Mouse (Mus musculus) ES-Bruce4 (cell line): ENCODE results near the gene Snx29. TPM values are rescaled to one million over a fixed set of nuclear protein-coding genes. Genes with fewer than 3 reads are reported as not detected.
A peak's percentile ranks its signal among the peaks of the same experiment; 100 is the strongest.

Experiments
- H3K27ac ChIP-seq: 2 replicates; pipeline ENCODE4 v1.5.1; 2012; ENCODE audit warnings: low read length, inconsistent platforms; ENCODE audit not compliant: insufficient read depth
- H3K27me3 ChIP-seq: 2 replicates; pipeline ENCODE4 v1.6.1; 2012; ENCODE audit warnings: mild to moderate bottlenecking, low read length, inconsistent platforms; ENCODE audit not compliant: control insufficient read depth, poor library complexity, insufficient read depth, severe bottlenecking
- H3K36me3 ChIP-seq: 2 replicates; pipeline ENCODE4 v1.6.1; 2012; ENCODE audit warnings: inconsistent platforms, mild to moderate bottlenecking, low read length, moderate library complexity; ENCODE audit not compliant: control insufficient read depth, poor library complexity, insufficient read depth, severe bottlenecking
- H3K4me1 ChIP-seq: one replicate; pipeline ENCODE4 v1.8.1; 2011; ENCODE audit warnings: low read length; ENCODE audit not compliant: control insufficient read depth, insufficient read depth
- H3K4me3 ChIP-seq: 2 replicates; pipeline ENCODE4 v1.5.1; 2011; ENCODE audit warnings: low read depth, mild to moderate bottlenecking, low read length
- H3K9ac ChIP-seq: 2 replicates; pipeline ENCODE4 v1.6.1; 2012; ENCODE audit warnings: low read depth, mild to moderate bottlenecking, inconsistent platforms; ENCODE audit not compliant: poor library complexity, severe bottlenecking
- H3K9me3 ChIP-seq: replicated peaks from 2 replicates; pipeline ENCODE4 v1.6.1; 2012; ENCODE audit warnings: mild to moderate bottlenecking, low read length, inconsistent platforms; ENCODE audit not compliant: control insufficient read depth, poor library complexity, insufficient read depth, severe bottlenecking
- CTCF ChIP-seq: IDR thresholded peaks from one replicate; pipeline ENCODE4 v1.8.1; 2011; ENCODE audit warnings: low read depth, low read length
- EP300 ChIP-seq: IDR thresholded peaks from 2 replicates; pipeline ENCODE4 v1.6.1; 2011; ENCODE audit warnings: low read depth, low read length; ENCODE audit not compliant: insufficient read depth
- POLR2A ChIP-seq: IDR thresholded peaks from one replicate; pipeline ENCODE4 v1.8.1; 2011; ENCODE audit warnings: low read length; ENCODE audit not compliant: insufficient read depth
- polyA plus RNA-seq: library from polyadenylated mRNA; stranded (reverse); fragments of >200 nt; gene quantifications from 2 replicates; pipeline ENCODE4 v1.2.4, GENCODE M21; 2011; ENCODE audit warnings: low read depth; ENCODE audit not compliant: missing spikeins, insufficient read depth, insufficient read length

The Snx29 gene
- polyA plus RNA-seq, 1 experiment, result 9.2 TPM

DNA sequence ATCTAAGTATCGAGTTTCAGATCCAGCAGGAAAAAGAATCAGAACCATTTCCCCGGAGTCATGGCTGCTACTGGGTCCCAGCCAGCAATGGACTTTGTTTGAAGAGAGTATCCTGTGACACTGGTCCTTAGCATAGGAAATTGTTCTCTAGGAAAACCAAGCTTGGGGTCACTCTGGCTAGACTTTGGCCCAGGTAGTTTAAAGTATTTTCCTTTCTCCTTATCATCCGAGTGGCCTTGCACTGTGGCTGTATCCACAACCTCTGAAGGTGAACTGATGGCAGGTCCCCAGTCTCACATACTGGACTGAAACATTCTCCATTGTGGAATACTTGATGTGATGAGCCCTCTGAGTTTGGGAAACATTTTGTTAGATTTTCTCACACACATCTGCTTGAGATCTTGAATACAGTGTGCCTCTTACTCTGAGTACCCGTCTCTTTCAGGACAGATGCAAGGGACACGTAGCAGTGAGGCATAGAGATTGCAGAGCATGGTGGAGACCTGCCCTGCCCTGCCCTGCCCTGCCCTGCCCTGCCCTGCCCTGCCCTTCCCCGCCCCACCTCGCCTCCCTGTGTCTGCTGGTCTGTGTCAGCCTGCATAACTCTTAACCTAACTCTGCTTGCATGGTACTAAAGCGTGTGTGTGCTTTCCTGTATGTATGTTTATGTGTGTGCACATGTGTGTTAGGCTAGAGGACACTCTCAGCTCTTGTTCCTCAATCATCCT lies 104.3 kb downstream of the Snx29 start:
- no peak for TF ChIP-seq POLR2A
- no peak for TF ChIP-seq CTCF
- no peak for TF ChIP-seq EP300
- H3K4me3 ChIP-seq, result no peak overlapping the region
- H3K9me3 ChIP-seq, result no peaks in the 10 kb centered on the region
- H3K4me1 ChIP-seq, result peaks cover 4% of the 10 kb centered on the region
- H3K36me3 ChIP-seq, result no peaks in the 10 kb centered on the region
- H3K27ac ChIP-seq, result peak overlapping the region; percentile 24
- no peaks in the 10 kb centered on the region for H3K27me3 ChIP-seq
- no peak overlapping the region for H3K9ac ChIP-seq

DNA sequence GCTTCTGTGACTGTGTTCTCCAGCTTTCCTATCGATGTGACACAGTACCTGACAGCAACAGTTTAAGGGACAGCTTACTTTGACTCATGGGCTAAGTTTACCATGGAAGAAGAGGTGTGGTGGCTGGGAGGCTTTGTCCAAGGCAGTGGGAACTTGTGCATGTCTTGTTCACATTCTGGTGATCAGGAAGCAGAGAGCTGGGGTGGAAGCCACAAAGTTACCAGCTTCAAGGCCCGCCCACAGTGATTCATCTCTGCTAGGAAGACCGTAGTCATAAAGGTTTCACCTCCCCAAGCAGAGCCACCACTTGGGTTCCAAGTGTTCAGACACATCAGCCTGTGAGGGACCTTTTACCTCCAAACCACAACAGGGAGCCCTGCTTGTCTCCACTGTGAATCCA lies 107.1 kb downstream of the Snx29 start:
- H3K4me3 ChIP-seq, result no peak overlapping the region
- H3K9me3 ChIP-seq, result no peaks in the 10 kb centered on the region
- no peaks in the 10 kb centered on the region for H3K36me3 ChIP-seq
- no peaks in the 10 kb centered on the region for H3K27me3 ChIP-seq
- TF ChIP-seq POLR2A, result no peak
- TF ChIP-seq CTCF, result no peak
- TF ChIP-seq EP300, result no peak
- H3K4me1 ChIP-seq, result peaks cover 4% of the 10 kb centered on the region
- no peak overlapping the region for H3K27ac ChIP-seq
- H3K9ac ChIP-seq, result no peak overlapping the region

DNA sequence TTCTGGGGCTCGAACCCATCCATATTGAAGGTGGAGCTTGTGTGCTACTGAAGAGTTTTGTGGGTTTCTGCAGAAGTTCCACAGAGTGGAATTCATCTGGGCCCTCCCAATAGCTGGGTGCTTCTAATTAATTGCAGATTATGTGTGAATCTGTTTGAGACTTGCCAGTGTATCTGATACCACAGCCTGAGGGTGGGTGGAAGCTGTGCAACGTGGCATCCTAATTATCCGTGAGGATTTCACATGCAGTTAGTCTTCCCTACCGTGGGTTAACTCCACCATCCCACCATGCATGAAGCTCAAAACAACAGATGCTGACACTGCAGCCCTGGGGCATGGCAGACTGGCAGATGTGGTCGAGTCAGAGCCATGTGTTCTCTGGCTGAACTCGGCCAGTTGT lies 107.8 kb downstream of the Snx29 start:
- Histone ChIP-seq H3K36me3 (no peaks in the 10 kb centered on the region), H3K9me3 (no peaks in the 10 kb centered on the region), H3K4me3 (no peak overlapping the region), H3K27ac (no peak overlapping the region), H3K4me1 (peaks cover 4% of the 10 kb centered on the region), H3K27me3 (no peaks in the 10 kb centered on the region), H3K9ac (no peak overlapping the region)
- TF ChIP-seq CTCF (no peak), EP300 (no peak)

DNA sequence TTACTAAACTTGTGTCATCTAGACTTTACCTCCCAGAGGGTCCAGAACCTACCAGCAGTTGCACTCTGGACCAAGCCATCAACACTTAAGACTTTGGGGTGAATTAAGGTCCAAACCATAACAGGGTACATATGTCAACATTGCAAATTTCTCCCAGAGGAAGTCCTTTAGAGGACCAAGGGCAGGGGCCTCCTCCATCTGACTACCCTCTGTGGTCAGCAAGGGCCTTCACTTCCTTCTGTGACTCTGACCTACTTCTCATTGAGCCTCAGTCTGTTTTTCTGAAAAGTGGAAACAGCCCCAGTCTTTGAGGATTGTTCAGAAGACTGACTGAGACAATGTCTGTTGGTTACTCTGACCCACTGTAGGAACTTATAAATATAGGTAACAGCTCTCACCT lies 111.1 kb downstream of the Snx29 start:
- Histone ChIP-seq H3K27me3 (no peaks in the 10 kb centered on the region), H3K27ac (no peak overlapping the region), H3K4me3 (no peak overlapping the region), H3K36me3 (no peaks in the 10 kb centered on the region), H3K9me3 (no peaks in the 10 kb centered on the region), H3K4me1 (no peaks in the 10 kb centered on the region), H3K9ac (no peak overlapping the region)
- TF ChIP-seq EP300 (no peak), CTCF (no peak), POLR2A (no peak)

DNA sequence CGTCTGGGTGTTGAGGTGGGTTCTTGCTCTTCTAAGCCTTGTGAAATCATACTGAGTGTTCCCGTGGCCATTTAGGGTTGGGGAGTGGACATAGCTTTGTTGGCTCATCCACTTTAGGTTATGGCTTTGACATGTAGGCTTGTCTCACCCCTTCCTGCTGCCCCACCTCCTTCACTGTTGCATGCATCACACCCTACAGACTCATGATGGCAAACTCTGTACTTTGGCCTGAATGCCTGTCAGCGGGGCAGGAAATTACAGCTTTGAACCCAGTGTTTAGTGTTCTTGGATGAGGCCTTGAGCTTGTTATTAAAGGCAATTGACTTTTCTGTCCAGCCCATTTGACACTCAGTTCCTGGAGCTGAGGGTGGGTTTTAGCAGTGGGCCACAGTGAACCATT lies 114.9 kb downstream of the Snx29 start:
- Histone ChIP-seq H3K36me3 (no peaks in the 10 kb centered on the region), H3K9ac (no peak overlapping the region), H3K27ac (no peak overlapping the region), H3K4me3 (no peak overlapping the region), H3K27me3 (no peaks in the 10 kb centered on the region), H3K4me1 (no peaks in the 10 kb centered on the region), H3K9me3 (no peaks in the 10 kb centered on the region)
- TF ChIP-seq EP300 (no peak), CTCF (no peak), POLR2A (no peak)

DNA sequence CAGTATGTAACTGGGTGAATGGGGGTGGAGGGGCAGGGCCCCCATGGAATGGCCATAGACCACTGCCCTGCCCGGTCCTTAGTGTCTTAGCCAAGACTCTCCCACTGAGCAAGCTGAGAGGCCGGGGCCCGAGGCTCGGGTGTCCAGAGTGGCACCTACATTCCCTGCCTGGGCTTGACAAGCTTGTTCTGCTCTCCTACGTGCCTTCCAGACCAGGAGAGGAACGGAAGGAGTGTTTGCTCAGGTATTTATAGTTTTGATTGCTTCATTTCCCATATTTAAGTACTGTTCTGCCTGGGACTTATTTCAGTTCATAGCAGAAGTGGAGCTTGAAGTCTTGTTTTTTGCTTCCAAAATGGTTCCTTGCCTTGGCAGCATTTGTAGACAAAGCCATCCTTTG lies 116.7 kb downstream of the Snx29 start:
- Histone ChIP-seq H3K4me1 (no peaks in the 10 kb centered on the region), H3K27ac (no peak overlapping the region), H3K9ac (no peak overlapping the region), H3K27me3 (no peaks in the 10 kb centered on the region), H3K9me3 (no peaks in the 10 kb centered on the region), H3K36me3 (no peaks in the 10 kb centered on the region), H3K4me3 (no peak overlapping the region)
- TF ChIP-seq EP300 (no peak), CTCF (no peak), POLR2A (no peak)
